Mouse (Mus musculus): ENCODE data around the gene Armc2. TPM values are rescaled to one million over a fixed set of nuclear protein-coding genes. Genes with fewer than 3 reads are reported as not detected.
"Not testable (repeated sequence)": the region's sequence is repeated elsewhere in the genome, so short reads cannot be mapped to it uniquely, and the experiment has no call there.

Armc2 gene
- polyA plus RNA-seq, 1 experiment from 2014 or later = 1.4 TPM

- not testable (repeated sequence) for H3K27me3 ChIP-seq (ENCODE audit: insufficient read depth, poor library complexity, severe bottlenecking); DNase-seq (ENCODE audit: low spot score); H3K9me3 ChIP-seq; H3K4me1 ChIP-seq; H3K4me3 ChIP-seq; H3K36me3 ChIP-seq; H3K27ac ChIP-seq
- WGBS = 95% methylated on average over 10 of the region's 10 CpGs
Measured at GRCm38 (mm10) chr10:41952354-41952753, 65.9 kb downstream of the Armc2 start.

- Histone ChIP-seq H3K27me3 (ENCODE audit: insufficient read depth, poor library complexity, severe bottlenecking) (no peaks in the 10 kb centered on the region), H3K4me1 (peaks cover 33% of the 10 kb centered on the region), H3K27ac (no peak overlapping the region), H3K36me3 (0 out of 2 replicates have a peak, but pooled peaks cover 3% of the 10 kb centered on the region), H3K9me3 (no peaks in the 10 kb centered on the region), H3K4me3 (no peak overlapping the region)
- WGBS = 64% methylated on average over 4 of the region's 4 CpGs
- no peak for DNase-seq (ENCODE audit: low spot score)
Measured at GRCm38 (mm10) chr10:41939090-41939489, 79.2 kb downstream of the Armc2 start.

- DNase-seq (ENCODE audit: low spot score) = no peak
- WGBS = 43% methylated on average over 4 of the region's 4 CpGs
- Histone ChIP-seq H3K9me3 (no peaks in the 10 kb centered on the region), H3K27me3 (ENCODE audit: insufficient read depth, poor library complexity, severe bottlenecking) (no peaks in the 10 kb centered on the region), H3K4me1 (peaks cover 39% of the 10 kb centered on the region), H3K27ac (0 out of 2 replicates have a peak overlapping the region, but pooled peaks have one; percentile 2), H3K36me3 (0 out of 2 replicates have a peak, but pooled peaks cover 3% of the 10 kb centered on the region), H3K4me3 (no peak overlapping the region)
Measured at GRCm38 (mm10) chr10:41937176-41937575, 81.1 kb downstream of the Armc2 start.

- DNase-seq (ENCODE audit: low spot score) = no peak
- Histone ChIP-seq H3K27me3 (ENCODE audit: insufficient read depth, poor library complexity, severe bottlenecking) (no peaks in the 10 kb centered on the region), H3K27ac (peak overlapping the region; percentile 37; the same call in 1 of the 2 replicates), H3K9me3 (no peaks in the 10 kb centered on the region), H3K4me3 (no peak overlapping the region), H3K4me1 (peaks cover 45% of the 10 kb centered on the region), H3K36me3 (0 out of 2 replicates have a peak, but pooled peaks cover 3% of the 10 kb centered on the region)
- WGBS = 70% methylated on average over 4 of the region's 4 CpGs
Measured at GRCm38 (mm10) chr10:41936100-41936499, 82.1 kb downstream of the Armc2 start.

GRCm38 (mm10) chr10:41935476-41935829 is 82.8 kb downstream of the Armc2 start:
- peak overlapping the region; percentile 91 for H3K27ac ChIP-seq

GRCm38 (mm10) chr10:41934633-41935475 is 83.4 kb downstream of the Armc2 start:
- Histone ChIP-seq H3K4me1 (peaks cover 46% of the 10 kb centered on the region), H3K36me3 (0 out of 2 replicates have a peak, but pooled peaks cover 3% of the 10 kb centered on the region), H3K9me3 (no peaks in the 10 kb centered on the region), H3K27me3 (ENCODE audit: insufficient read depth, poor library complexity, severe bottlenecking) (no peaks in the 10 kb centered on the region), H3K27ac (peak overlapping the region; percentile 91), H3K4me3 (peak overlapping the region; percentile 50)
- 6% methylated on average over 21 of the region's 21 CpGs for WGBS
- DNase-seq (ENCODE audit: low spot score) = peak; percentile 89

More at GRCm38 (mm10) chr10:41935476-41935829, 82.8 kb downstream of the Armc2 start:
- Histone ChIP-seq H3K4me1 (peaks cover 46% of the 10 kb centered on the region), H3K36me3 (0 out of 2 replicates have a peak, but pooled peaks cover 3% of the 10 kb centered on the region), H3K4me3 (peak overlapping the region; percentile 50; the same call in 1 of the 2 replicates), H3K9me3 (no peaks in the 10 kb centered on the region), H3K27me3 (ENCODE audit: insufficient read depth, poor library complexity, severe bottlenecking) (no peaks in the 10 kb centered on the region)
- DNase-seq (ENCODE audit: low spot score) = no peak

GRCm38 (mm10) chr10:41933536-41933935 is 84.7 kb downstream of the Armc2 start:
- H3K27ac ChIP-seq = no peak overlapping the region
- 63% methylated on average over 6 of the region's 6 CpGs for WGBS

GRCm38 (mm10) chr10:41932943-41933342 is 85.3 kb downstream of the Armc2 start:
- no peak overlapping the region for H3K4me3 ChIP-seq
- no peaks in the 10 kb centered on the region for H3K27me3 ChIP-seq (ENCODE audit: insufficient read depth, poor library complexity, severe bottlenecking)
- WGBS = 87% methylated on average over 5 of the region's 5 CpGs
- H3K9me3 ChIP-seq = no peaks in the 10 kb centered on the region
- DNase-seq (ENCODE audit: low spot score) = no peak
- no peaks in the 10 kb centered on the region for H3K36me3 ChIP-seq
- H3K27ac ChIP-seq = peak overlapping the region; percentile 32; the same call in 1 of the 2 replicates
- peaks cover 46% of the 10 kb centered on the region for H3K4me1 ChIP-seq

More at GRCm38 (mm10) chr10:41933536-41933935, 84.7 kb downstream of the Armc2 start:
- DNase-seq (ENCODE audit: low spot score) = no peak
- Histone ChIP-seq H3K4me3 (no peak overlapping the region), H3K27me3 (ENCODE audit: insufficient read depth, poor library complexity, severe bottlenecking) (no peaks in the 10 kb centered on the region), H3K9me3 (no peaks in the 10 kb centered on the region), H3K36me3 (no peaks in the 10 kb centered on the region), H3K4me1 (peaks cover 46% of the 10 kb centered on the region)

- no peak overlapping the region for H3K27ac ChIP-seq
- H3K9me3 ChIP-seq = no peaks in the 10 kb centered on the region
- peaks cover 40% of the 10 kb centered on the region for H3K4me1 ChIP-seq
- 85% methylated on average over 12 of the region's 12 CpGs for WGBS
- no peak overlapping the region for H3K4me3 ChIP-seq
- no peak for DNase-seq (ENCODE audit: low spot score)
- no peaks in the 10 kb centered on the region for H3K36me3 ChIP-seq
- no peaks in the 10 kb centered on the region for H3K27me3 ChIP-seq (ENCODE audit: insufficient read depth, poor library complexity, severe bottlenecking)
Measured at GRCm38 (mm10) chr10:41931962-41932361, 86.3 kb downstream of the Armc2 start.

GRCm38 (mm10) chr10:41930966-41931365 is 87.3 kb downstream of the Armc2 start:
- H3K4me1 ChIP-seq = peaks cover 30% of the 10 kb centered on the region
- H3K4me3 ChIP-seq = no peak overlapping the region
- DNase-seq (ENCODE audit: low spot score) = no peak
- no peaks in the 10 kb centered on the region for H3K36me3 ChIP-seq
- 71% methylated on average over 4 of the region's 4 CpGs for WGBS
- no peaks in the 10 kb centered on the region for H3K27me3 ChIP-seq (ENCODE audit: insufficient read depth, poor library complexity, severe bottlenecking)
- H3K27ac ChIP-seq = no peak overlapping the region
- no peaks in the 10 kb centered on the region for H3K9me3 ChIP-seq

- WGBS = 87% methylated on average over 14 of the region's 14 CpGs
Measured at GRCm38 (mm10) chr10:41926726-41927125, 91.5 kb downstream of the Armc2 start.

GRCm38 (mm10) chr10:41912290-41912994 is 105.8 kb downstream of the Armc2 start:
- no peak overlapping the region for H3K27ac ChIP-seq
- peaks cover 3% of the 10 kb centered on the region; the same call in 1 of the 2 replicates for H3K36me3 ChIP-seq
- no peaks in the 10 kb centered on the region for H3K4me1 ChIP-seq
- WGBS = 85% methylated on average over 8 of the region's 8 CpGs
- no peaks in the 10 kb centered on the region for H3K9me3 ChIP-seq
- DNase-seq (ENCODE audit: low spot score) = no peak
- no peaks in the 10 kb centered on the region for H3K27me3 ChIP-seq (ENCODE audit: insufficient read depth, poor library complexity, severe bottlenecking)
- H3K4me3 ChIP-seq = no peak overlapping the region

More at GRCm38 (mm10) chr10:41926726-41927125, 91.5 kb downstream of the Armc2 start:
- Histone ChIP-seq H3K36me3 (no peaks in the 10 kb centered on the region), H3K4me3 (no peak overlapping the region), H3K9me3 (no peaks in the 10 kb centered on the region), H3K27me3 (ENCODE audit: insufficient read depth, poor library complexity, severe bottlenecking) (no peaks in the 10 kb centered on the region), H3K4me1 (0 out of 2 replicates have a peak, but pooled peaks cover 7% of the 10 kb centered on the region), H3K27ac (no peak overlapping the region)
- DNase-seq (ENCODE audit: low spot score) = no peak

- no peak overlapping the region for H3K27ac ChIP-seq
- H3K27me3 ChIP-seq (ENCODE audit: insufficient read depth, poor library complexity, severe bottlenecking) = no peaks in the 10 kb centered on the region
- 78% methylated on average over 6 of the region's 6 CpGs for WGBS
- H3K9me3 ChIP-seq = no peaks in the 10 kb centered on the region
- H3K36me3 ChIP-seq = peaks cover 30% of the 10 kb centered on the region
- no peaks in the 10 kb centered on the region for H3K4me1 ChIP-seq
- DNase-seq (ENCODE audit: low spot score) = no peak
- H3K4me3 ChIP-seq = no peak overlapping the region
Measured at GRCm38 (mm10) chr10:41908899-41909298, 109.3 kb downstream of the Armc2 start.

Data from heart, embryonic 10.5 days (tissue).